Mouse (Mus musculus) hindbrain, embryonic 12.5 days (tissue): ENCODE measurements around the gene Rmnd5a. TPM values are rescaled to one million over a fixed set of nuclear protein-coding genes. Genes with fewer than 3 reads are reported as not detected.

Source experiments
- ATAC-seq: fragments of 200-750 bp; cut with Nextera tagmentation; 2 replicates; pipeline ENCODE4 v1.8.0; 2017; ENCODE audit warnings: moderate TSS enrichment; ENCODE audit not compliant: low FRiP score
- H3K27ac ChIP-seq: fragments of 300-500 bp; sonication (generic); 2 replicates; pipeline ENCODE4 v1.5.1; 2016; ENCODE audit warnings: mild to moderate bottlenecking
- H3K27me3 ChIP-seq: fragments of 300-500 bp; sonication (generic); 2 replicates; pipeline ENCODE4 v1.6.1; 2016; ENCODE audit warnings: mild to moderate bottlenecking
- H3K36me3 ChIP-seq: fragments of 300-500 bp; sonication (generic); 2 replicates; pipeline ENCODE4 v1.6.1; 2016; ENCODE audit warnings: mild to moderate bottlenecking
- H3K4me1 ChIP-seq: fragments of 300-500 bp; sonication (generic); 2 replicates; pipeline ENCODE4 v1.6.1; 2016
- H3K4me2 ChIP-seq: fragments of 300-500 bp; sonication (generic); replicated peaks from 2 replicates; pipeline ENCODE4 v1.6.1; 2016; ENCODE audit warnings: mild to moderate bottlenecking
- H3K4me3 ChIP-seq: fragments of 300-500 bp; sonication (generic); 2 replicates; pipeline ENCODE4 v1.5.1; 2016; ENCODE audit warnings: mild to moderate bottlenecking
- H3K9ac ChIP-seq: fragments of 300-500 bp; sonication (generic); 2 replicates; pipeline ENCODE4 v1.6.1; 2016; ENCODE audit warnings: mild to moderate bottlenecking, moderate library complexity
- H3K9me3 ChIP-seq: fragments of 300-500 bp; sonication (generic); replicated peaks from 2 replicates; pipeline ENCODE4 v1.6.1; 2016; ENCODE audit warnings: mild to moderate bottlenecking
- WGBS: fragments of 180-500 bp; shearing (Covaris S2); methylation state at CpG from one replicate; pipeline ENCODE4 v1.1.7; 2016; 5-methylcytosine and 5-hydroxymethylcytosine counted together
- polyA plus RNA-seq: library from polyadenylated mRNA; unstranded; fragments of >200 nt; fragmentation: Nextera tagmentation; extraction: Ambion mirVana; gene quantifications from 2 replicates; pipeline ENCODE4 v1.2.1, GENCODE M21; 2016

Gene Rmnd5a
- polyA plus RNA-seq, 1 experiment from 2014 or later, result 18.4 TPM

GRCm38 (mm10) chr6:71396016-71396415 lies 44.4 kb downstream of the Rmnd5a start:
- Histone ChIP-seq H3K4me1 (no peaks in the 10 kb centered on the region), H3K9ac (no peak overlapping the region), H3K4me2 (no peak overlapping the region), H3K4me3 (no peak overlapping the region), H3K9me3 (no peaks in the 10 kb centered on the region), H3K36me3 (peaks cover 33% of the 10 kb centered on the region), H3K27ac (no peak overlapping the region), H3K27me3 (no peaks in the 10 kb centered on the region)
- ATAC-seq, result no peak
- WGBS, result 97% methylated on average over 1 of the region's 1 CpGs

- ATAC-seq, result no peak
- Histone ChIP-seq H3K9ac (no peak overlapping the region), H3K9me3 (no peaks in the 10 kb centered on the region), H3K27me3 (no peaks in the 10 kb centered on the region), H3K4me2 (no peak overlapping the region), H3K36me3 (peaks cover 36% of the 10 kb centered on the region), H3K4me1 (no peaks in the 10 kb centered on the region), H3K27ac (no peak overlapping the region), H3K4me3 (no peak overlapping the region)
- 97% methylated on average over 2 of the region's 2 CpGs for WGBS
Measured at GRCm38 (mm10) chr6:71390496-71390895, 49.9 kb downstream of the Rmnd5a start.

DNA sequence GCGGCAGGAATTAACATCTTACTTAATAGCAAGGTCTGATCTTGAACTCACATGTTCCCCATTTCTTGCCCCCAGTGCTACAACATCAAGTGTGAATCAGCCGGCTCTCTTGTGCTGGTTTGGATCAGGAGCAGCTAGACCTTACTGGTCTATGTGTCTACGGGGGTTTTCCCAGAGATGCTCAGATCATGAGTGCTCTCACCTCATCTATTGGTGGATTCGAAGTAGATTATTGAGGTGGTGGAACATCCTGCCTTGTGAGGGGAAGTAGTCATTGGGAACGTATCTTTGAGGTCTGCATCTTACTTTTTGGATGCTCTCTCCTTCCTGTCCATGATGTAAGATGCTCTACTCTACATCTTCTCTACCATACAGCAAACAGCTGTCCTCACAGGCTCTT lies 58.8 kb downstream of the Rmnd5a start:
- Histone ChIP-seq H3K36me3 (no peaks in the 10 kb centered on the region), H3K27ac (no peak overlapping the region), H3K4me1 (no peaks in the 10 kb centered on the region), H3K27me3 (no peaks in the 10 kb centered on the region), H3K9me3 (no peaks in the 10 kb centered on the region), H3K4me2 (no peak overlapping the region), H3K4me3 (no peak overlapping the region), H3K9ac (no peak overlapping the region)
- WGBS, result 87% methylated on average over 5 of the region's 5 CpGs
- no peak for ATAC-seq

- Histone ChIP-seq H3K27ac (no peak overlapping the region), H3K9ac (no peak overlapping the region), H3K36me3 (no peaks in the 10 kb centered on the region), H3K27me3 (no peaks in the 10 kb centered on the region), H3K4me1 (no peaks in the 10 kb centered on the region), H3K4me2 (no peak overlapping the region), H3K4me3 (no peak overlapping the region), H3K9me3 (no peaks in the 10 kb centered on the region)
- 95% methylated on average over 13 of the region's 13 CpGs for WGBS
- no peak for ATAC-seq
Measured at GRCm38 (mm10) chr6:71376711-71377110, 63.7 kb downstream of the Rmnd5a start.

DNA sequence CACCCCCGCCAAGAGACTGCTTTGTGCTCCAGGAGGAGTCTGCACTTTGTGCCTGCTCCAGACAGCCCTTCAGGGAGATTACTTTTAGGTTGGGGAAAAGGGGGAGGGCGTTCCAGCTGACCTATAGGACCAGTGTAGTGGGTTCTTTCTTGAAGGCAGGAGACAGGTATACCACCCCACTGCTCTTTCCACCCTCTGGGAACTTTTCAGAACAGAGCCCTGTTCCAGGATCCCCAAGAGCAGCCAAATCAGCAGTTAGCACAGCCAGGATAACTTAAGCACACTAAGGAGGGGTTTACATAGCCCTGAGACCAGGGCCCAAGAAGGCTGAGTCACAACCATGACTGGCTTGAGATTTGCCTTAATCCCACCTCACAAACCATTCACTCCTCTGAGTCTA lies 65.5 kb downstream of the Rmnd5a start:
- Histone ChIP-seq H3K4me2 (no peak overlapping the region), H3K9ac (no peak overlapping the region), H3K4me3 (no peak overlapping the region), H3K36me3 (no peaks in the 10 kb centered on the region), H3K27me3 (no peaks in the 10 kb centered on the region), H3K4me1 (no peaks in the 10 kb centered on the region), H3K9me3 (no peaks in the 10 kb centered on the region), H3K27ac (no peak overlapping the region)
- 68% methylated on average over 2 of the region's 2 CpGs for WGBS
- no peak for ATAC-seq

DNA sequence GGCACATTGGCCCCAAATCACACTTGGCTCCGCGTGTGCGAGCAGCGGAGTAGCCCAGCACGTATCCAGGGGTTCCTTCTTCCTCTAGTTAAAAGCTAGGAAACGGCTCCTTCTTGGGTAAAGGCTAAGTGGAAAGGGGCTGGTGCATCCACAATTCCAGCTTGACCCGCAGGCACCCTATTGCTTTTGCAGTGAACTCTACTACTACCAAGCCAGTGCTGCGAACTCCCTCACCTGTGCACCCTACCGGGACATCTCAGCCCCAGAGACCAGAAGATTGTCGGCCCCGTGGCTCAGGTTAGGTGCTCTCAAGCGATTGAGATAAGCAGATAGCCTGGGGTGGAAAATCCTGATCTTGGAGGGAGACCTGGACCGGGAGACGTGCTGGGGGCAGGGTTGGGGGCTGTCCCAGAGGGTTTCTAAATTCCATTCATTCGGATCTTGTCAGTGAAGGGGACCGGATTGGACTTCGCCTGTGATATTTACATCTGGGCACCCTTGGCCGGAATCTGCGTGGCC lies 66.1 kb downstream of the Rmnd5a start:
- Histone ChIP-seq H3K27ac (no peak overlapping the region), H3K4me1 (no peaks in the 10 kb centered on the region), H3K4me2 (no peak overlapping the region), H3K4me3 (no peak overlapping the region), H3K36me3 (no peaks in the 10 kb centered on the region), H3K9ac (no peak overlapping the region), H3K9me3 (no peaks in the 10 kb centered on the region), H3K27me3 (no peaks in the 10 kb centered on the region)
- WGBS, result 89% methylated on average over 19 of the region's 19 CpGs
- ATAC-seq, result no peak

DNA sequence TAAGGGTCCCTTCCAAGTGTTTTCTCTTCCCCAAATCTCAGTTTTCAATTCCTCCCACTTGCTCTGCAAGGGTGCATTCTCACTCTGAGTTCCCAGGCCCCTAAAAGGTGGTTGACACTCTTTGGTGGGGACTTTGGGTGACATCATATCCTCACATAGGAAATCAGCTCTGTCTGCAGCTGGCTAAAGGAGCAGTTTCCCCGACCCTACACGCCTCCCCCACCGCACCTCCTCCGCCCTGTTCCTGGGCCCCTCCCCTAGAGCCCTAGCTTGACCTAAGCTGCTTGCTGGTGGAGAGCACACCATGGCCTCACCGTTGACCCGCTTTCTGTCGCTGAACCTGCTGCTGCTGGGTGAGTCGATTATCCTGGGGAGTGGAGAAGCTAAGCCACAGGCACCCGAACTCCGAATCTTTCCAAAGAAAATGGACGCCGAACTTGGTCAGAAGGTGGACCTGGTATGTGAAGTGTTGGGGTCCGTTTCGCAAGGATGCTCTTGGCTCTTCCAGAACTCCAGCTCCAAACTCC lies 67.1 kb downstream of the Rmnd5a start, which contains the start of gene Cd8a:
Gene Cd8a (plus strand): TSS at position 179 of the 527 bp plus-strand sequence.
- H3K4me1 ChIP-seq, result no peaks in the 10 kb centered on the region
- H3K4me3 ChIP-seq, result no peak within 1 kb of the TSS
- no peaks in the 10 kb centered on the region for H3K27me3 ChIP-seq
- no peak within 1 kb of the TSS for H3K9ac ChIP-seq
- 77% methylated on average over 14 of the region's 14 CpGs for WGBS
- ATAC-seq, result no peak
- no peak within 1 kb of the TSS for H3K4me2 ChIP-seq
- no peaks in the 10 kb centered on the region for H3K36me3 ChIP-seq
- no peak within 1 kb of the TSS for H3K27ac ChIP-seq
- H3K9me3 ChIP-seq, result no peaks in the 10 kb centered on the region

DNA sequence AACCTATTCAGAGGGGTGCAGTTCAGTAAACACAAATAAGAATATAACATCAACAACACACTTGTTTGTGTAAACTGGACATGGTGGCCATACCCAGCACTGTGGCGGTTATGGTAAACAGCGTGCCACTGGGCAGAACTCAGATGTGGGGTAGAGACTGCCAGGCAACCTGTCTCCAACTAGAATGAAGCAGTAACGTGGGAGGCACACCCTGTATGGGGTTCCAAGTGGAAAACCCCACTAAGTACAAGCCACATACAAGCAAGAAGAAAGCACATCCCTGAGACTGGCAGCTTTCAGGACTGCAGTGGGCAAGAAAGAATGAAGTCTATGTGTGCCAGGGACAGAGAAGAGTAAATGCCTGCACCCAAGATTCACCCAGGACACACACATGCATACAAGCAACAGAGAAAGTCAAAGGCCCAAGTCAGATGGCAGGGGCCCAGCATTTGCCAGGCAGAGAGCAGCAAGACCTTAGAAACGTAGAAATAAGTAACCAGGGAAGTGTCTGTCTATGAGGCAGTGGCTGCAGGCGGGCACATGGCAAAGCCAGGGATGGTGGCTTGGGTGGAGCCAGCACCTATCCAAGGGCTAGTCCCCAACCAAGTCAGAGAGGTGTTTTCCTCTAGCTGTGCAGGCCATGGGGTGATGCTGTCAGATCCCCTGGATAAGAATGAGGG lies 68.3 kb downstream of the Rmnd5a start:
- WGBS, result 90% methylated on average over 5 of the region's 5 CpGs
- Histone ChIP-seq H3K27ac (no peak overlapping the region), H3K4me2 (no peak overlapping the region), H3K36me3 (no peaks in the 10 kb centered on the region), H3K27me3 (no peaks in the 10 kb centered on the region), H3K9me3 (no peaks in the 10 kb centered on the region), H3K4me1 (no peaks in the 10 kb centered on the region), H3K4me3 (no peak overlapping the region), H3K9ac (no peak overlapping the region)
- ATAC-seq, result no peak

DNA sequence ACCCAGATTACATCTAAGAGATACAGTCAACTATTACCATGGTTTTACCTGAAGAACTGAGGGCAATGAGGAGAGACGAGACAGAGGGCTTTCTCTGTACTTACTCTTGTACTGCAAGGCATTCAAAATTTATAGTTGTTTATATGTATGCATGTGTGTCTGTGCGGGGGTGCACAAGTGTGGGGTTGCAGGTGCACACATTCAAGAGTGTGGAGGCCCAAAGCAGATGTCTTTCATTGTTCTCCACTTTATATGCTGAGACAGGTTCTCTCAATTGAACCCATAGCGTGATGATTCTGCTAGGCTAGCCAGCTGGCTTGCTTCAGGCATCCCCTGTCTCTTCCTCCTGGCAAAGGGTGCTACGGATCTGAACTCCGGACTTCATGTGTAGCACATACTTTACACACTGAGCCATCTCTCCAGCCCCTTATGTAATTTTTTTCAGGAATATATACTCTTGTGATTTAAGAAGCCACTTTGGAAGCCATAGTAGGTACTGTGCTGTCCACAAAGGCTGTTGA lies 69.3 kb downstream of the Rmnd5a start:
- Histone ChIP-seq H3K27me3 (no peaks in the 10 kb centered on the region), H3K36me3 (no peaks in the 10 kb centered on the region), H3K4me1 (no peaks in the 10 kb centered on the region), H3K9ac (no peak overlapping the region), H3K9me3 (no peaks in the 10 kb centered on the region), H3K4me3 (no peak overlapping the region), H3K27ac (no peak overlapping the region), H3K4me2 (no peak overlapping the region)
- no peak for ATAC-seq
- 88% methylated on average over 5 of the region's 5 CpGs for WGBS

- Histone ChIP-seq H3K4me2 (no peak overlapping the region), H3K9me3 (no peaks in the 10 kb centered on the region), H3K27me3 (no peaks in the 10 kb centered on the region), H3K27ac (no peak overlapping the region), H3K4me1 (no peaks in the 10 kb centered on the region), H3K4me3 (no peak overlapping the region), H3K36me3 (no peaks in the 10 kb centered on the region), H3K9ac (no peak overlapping the region)
- no peak for ATAC-seq
- 88% methylated on average over 6 of the region's 6 CpGs for WGBS
Measured at GRCm38 (mm10) chr6:71369416-71369815, 71.0 kb downstream of the Rmnd5a start.

- no peaks in the 10 kb centered on the region for H3K9me3 ChIP-seq
- H3K4me1 ChIP-seq, result no peaks in the 10 kb centered on the region
- H3K36me3 ChIP-seq, result no peaks in the 10 kb centered on the region
- ATAC-seq, result no peak
- H3K27me3 ChIP-seq, result no peaks in the 10 kb centered on the region
- WGBS, result 73% methylated on average over 2 of the region's 2 CpGs
- no peak overlapping the region for H3K9ac ChIP-seq
- H3K27ac ChIP-seq, result no peak overlapping the region
- H3K4me2 ChIP-seq, result no peak overlapping the region
- H3K4me3 ChIP-seq, result no peak overlapping the region
Measured at GRCm38 (mm10) chr6:71363995-71364394, 76.4 kb downstream of the Rmnd5a start.

DNA sequence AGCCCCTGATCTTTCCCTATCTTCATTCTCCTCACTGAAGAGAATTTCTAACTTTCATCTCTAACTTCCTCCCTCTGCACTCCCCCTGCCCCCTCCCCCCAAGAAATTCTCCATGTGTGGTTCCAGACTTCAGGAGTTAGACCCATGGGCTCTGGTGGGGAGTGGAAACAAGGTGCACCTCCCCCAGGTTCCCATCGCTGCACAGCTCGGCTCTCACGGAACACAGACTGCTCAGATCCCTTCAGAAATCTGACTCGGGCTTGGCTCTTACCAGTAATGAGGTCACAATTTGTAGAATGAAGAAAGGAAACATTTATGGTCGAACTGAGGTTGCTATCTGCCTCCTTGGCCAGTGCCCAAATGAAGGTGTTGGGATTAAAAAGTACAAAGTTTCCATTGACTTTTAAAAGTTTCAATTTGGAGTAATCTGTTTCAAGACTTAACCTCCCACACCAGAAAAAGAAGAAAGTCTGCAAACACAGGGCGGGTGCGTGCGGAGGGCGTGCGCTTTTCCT lies 79.2 kb downstream of the Rmnd5a start:
- Histone ChIP-seq H3K9me3 (no peaks in the 10 kb centered on the region), H3K27ac (no peak overlapping the region), H3K4me3 (no peak overlapping the region), H3K4me1 (no peaks in the 10 kb centered on the region), H3K4me2 (no peak overlapping the region), H3K36me3 (no peaks in the 10 kb centered on the region), H3K9ac (no peak overlapping the region), H3K27me3 (no peaks in the 10 kb centered on the region)
- ATAC-seq, result no peak
- WGBS, result 88% methylated on average over 10 of the region's 10 CpGs

- Histone ChIP-seq H3K4me1 (no peaks in the 10 kb centered on the region), H3K27ac (no peak overlapping the region), H3K9me3 (no peaks in the 10 kb centered on the region), H3K27me3 (no peaks in the 10 kb centered on the region), H3K4me2 (no peak overlapping the region), H3K4me3 (no peak overlapping the region), H3K36me3 (no peaks in the 10 kb centered on the region), H3K9ac (no peak overlapping the region)
- no peak for ATAC-seq
- 71% methylated on average over 5 of the region's 5 CpGs for WGBS
Measured at GRCm38 (mm10) chr6:71360751-71361150, 79.7 kb downstream of the Rmnd5a start.
